Mouse (Mus musculus) cerebellum, adult 8-10 months (tissue): ENCODE results near the gene Ctsh.
"Not testable (repeated sequence)": the region's sequence is repeated elsewhere in the genome, so short reads cannot be mapped to it uniquely, and the experiment has no call there.

ENCODE experiments used
- DNase-seq: peaks from one replicate; pipeline ENCODE4 v3.0.0; 2022

Gene Ctsh

GRCm38 (mm10) chr9:90053852-90054251 lies at the start of gene Ctsh:
Ctsh (plus strand) TSS chr9:90054152.
- no peak for DNase-seq

- no peak for DNase-seq
Observed at GRCm38 (mm10) chr9:90006432-90006831, 47.5 kb upstream of the Ctsh start.

DNA sequence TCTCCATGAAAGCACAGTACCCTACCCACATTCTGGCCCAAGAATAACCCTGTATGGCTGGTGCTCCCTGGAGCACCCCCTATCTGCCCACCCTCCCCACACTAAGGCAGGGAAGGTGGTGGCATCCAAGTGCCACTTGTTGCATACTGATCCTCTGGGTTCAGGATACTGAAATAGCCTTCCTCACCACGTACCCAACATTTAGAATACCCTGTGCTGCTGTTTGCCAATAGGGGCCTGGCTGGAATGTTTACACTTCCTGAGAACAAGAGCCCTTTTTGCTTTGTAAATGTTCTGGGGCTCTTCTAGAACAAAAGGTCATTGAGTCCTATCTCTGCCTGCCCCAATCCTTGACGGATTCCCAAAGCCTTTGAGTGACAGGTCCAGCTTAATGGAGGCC lies 46.9 kb upstream of the Ctsh start:
- no peak for DNase-seq

DNA sequence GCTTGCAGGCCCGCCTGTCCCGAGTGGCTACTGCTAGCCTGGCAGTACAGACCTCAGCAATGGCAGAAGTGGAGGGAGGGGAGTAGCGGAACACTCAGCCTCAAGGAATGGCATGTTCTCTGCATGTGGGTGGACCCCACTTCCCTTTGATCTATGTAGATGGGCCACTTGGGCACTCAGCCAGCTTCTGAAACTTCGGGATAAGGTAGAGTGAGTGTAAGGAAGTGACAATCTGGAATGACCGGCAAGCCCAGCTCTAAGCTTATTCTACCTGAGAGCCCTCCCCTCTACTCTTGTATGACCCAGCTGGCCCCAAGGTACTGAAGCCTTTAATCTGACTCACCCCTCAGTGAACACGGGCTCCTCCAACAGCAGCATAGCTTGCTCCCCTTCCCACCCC lies 45.8 kb upstream of the Ctsh start:
- no peak for DNase-seq

GRCm38 (mm10) chr9:90011849-90012248 lies 42.1 kb upstream of the Ctsh start:
- no peak for DNase-seq

DNA sequence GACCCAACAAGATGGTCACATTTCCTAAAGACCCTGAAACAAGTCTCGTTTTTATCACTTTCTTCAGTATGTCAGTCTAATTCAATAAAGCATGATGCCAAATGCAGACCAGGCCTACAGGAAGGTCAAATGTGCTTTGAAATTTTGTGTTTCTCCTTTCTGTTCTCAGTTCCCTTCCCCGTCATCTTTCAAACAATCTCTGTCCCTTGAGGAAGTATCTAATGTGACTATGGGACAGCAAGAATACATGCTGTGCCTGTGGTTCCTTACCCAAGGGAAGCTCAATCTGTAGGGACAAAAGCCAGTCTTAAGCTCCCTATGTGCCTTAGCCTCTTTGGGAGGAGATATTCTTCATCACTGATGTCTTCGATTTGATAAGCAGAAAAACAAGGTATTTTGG lies 39.3 kb upstream of the Ctsh start:
- DNase-seq: no peak

DNA sequence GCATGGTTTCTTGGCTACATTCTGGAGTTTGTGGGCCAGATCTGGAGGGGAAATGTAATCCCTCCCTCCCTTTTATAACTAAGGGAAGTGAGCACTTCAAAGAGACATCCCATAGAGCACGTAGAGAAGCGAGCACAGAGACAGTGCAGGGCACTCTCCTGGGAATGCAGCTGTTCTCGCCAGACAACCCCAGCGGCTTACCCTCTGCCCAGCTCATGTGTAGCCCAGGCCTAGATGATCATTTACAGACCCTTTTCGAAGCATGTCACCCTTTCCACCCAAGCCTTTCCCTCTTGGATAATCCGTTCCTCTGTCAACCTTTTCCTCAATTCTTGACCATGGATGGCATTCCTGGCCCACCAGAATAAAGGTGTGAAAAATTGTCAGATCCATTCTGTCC lies 37.7 kb upstream of the Ctsh start:
- DNase-seq: no peak

GRCm38 (mm10) chr9:90020866-90021265 lies 33.1 kb upstream of the Ctsh start:
- no peak for DNase-seq

DNA sequence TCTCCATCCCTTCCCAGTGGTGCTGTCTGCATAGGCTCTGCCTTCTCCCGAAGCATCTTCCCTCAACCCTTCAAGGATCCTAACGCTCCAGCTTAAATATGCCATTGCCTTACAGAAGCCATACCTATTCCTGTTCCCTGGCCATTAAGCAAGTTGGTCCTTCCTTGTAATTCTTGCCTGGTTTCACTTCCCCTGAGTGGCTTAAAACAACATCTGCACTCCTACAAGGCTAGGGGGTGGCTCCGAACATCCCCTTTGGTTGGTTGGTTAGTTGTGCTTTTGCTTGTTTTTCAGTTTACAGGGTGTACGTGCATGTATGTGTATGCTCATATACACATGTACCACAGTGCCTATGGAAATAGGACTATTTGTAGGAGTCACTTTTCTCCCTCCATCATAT lies 32.5 kb upstream of the Ctsh start:
- DNase-seq: no peak

DNA sequence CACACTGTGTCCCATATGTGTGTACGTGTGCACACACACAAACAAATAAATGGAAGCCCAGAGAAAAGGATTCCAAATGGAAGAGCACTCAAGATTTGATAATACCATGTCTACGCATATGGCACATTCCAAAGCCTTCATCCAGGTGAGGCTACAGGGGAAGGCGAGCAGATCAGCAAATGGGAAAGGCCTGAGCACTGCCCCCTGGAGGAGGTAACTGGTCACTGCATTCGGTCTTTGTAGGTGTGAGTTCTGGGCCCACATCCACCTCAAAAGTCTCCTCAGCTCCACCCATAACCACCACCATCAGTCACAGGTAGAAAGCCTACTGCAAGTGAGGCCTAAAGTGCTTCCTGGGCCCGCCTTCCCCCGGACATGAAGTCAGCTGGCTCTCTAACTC lies 26.2 kb upstream of the Ctsh start:
- DNase-seq: no peak

GRCm38 (mm10) chr9:90033922-90034321 lies 20.0 kb upstream of the Ctsh start:
- DNase-seq: no peak

DNA sequence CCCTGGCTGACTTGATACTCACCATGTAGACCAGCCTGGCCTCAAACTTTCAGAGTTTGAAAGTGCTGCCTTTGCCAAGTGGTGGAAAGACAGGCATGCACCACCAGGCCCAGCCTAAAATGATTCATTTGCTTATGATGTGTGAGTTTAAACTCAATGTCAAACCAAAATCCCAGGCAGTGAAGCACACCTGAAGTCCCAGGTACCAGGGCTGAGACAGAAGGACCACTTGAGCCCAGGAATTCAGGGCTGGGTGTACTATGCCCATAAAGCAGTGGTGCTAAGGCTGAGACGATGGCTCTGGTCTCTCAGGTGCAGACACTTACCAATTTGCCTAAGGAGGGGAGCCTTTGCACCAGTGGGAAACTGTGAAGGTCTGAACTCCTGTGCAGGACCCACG lies 18.8 kb upstream of the Ctsh start:
- no peak for DNase-seq

GRCm38 (mm10) chr9:90035794-90036193 lies 18.2 kb upstream of the Ctsh start:
- DNase-seq: no peak

DNA sequence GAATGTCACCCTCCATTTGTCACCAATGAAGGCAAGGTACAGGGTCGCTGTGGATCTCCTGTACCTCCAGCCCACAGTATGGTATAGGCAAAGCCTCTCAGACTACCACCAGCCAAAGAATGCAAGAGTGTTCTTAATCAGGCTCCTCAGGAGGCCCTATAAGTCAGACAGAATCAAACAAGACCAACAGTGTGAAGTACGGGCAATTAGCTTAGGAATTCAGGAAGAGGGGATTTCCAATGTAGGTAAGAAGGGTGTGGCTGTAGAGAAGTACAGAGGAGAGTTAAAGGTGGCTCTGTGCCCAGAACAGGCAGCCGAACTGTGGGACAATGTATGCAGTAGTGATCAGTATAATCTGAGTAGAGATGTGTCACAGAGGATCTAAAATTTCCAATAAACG lies 17.6 kb upstream of the Ctsh start:
- DNase-seq: no peak

- DNase-seq: no peak
Observed at GRCm38 (mm10) chr9:90038535-90038934, 15.4 kb upstream of the Ctsh start.

- no peak for DNase-seq
Observed at GRCm38 (mm10) chr9:90040916-90041315, 13.0 kb upstream of the Ctsh start.

- no peak for DNase-seq
Observed at GRCm38 (mm10) chr9:90041556-90041955, 12.4 kb upstream of the Ctsh start.

- DNase-seq: not testable (repeated sequence)
Observed at GRCm38 (mm10) chr9:90042906-90043305, 11.0 kb upstream of the Ctsh start.

DNA sequence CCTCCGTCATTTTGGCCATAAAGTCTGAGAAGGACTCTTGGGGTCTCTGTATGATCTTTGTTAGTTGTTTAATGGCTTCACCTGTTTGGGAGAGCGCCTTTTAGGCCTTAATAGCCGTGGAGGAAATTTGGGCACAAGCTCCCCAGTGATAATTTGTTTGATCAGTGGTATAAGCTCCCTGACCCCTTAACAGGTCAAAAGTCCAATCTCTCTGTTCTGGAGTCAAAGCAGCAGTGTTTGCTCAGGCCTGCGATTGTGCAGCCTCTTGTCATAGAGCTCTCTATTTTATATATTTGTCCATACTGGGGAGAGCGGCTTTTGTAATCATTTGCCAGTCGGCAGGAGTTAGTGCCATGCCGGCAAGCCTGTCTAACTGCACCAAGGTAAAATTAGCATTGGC lies 8.8 kb upstream of the Ctsh start:
- DNase-seq: no peak

DNA sequence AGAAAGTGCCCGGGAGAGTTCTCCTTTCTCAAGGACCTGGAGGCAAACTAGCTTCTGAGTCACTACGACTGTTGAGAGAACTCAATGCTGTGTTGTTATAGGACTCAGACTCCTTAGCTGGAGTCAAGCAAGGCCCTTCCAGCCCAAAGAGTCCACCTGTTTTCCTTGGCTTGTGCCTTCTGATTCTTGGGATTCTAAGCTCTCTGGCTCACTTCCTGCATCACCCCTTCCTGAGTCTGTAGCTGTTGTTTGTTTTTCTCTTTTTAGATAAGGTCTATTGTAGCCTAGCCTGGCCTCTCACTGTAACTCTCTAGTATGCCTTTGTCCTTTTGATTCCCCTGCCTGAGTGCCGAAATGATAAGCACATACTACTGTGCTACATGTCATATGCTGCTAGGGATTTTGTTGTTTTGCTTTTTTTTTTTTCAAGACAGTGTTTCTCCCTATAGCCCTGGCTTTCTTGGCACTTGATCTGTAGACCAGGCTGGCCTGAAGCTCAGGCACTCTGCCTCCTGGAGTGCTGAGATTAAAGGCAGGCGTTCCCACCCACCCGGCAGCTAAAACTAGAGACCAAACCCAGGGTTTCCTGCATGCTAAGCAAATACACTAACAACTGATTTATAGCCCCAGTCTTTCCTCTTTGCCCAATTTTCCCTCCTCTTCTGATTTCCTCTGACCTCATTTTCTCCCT lies 5.9 kb upstream of the Ctsh start:
- DNase-seq: no peak

- DNase-seq: no peak
Observed at GRCm38 (mm10) chr9:90054371-90055145, 606 bp downstream of the Ctsh start.

DNA sequence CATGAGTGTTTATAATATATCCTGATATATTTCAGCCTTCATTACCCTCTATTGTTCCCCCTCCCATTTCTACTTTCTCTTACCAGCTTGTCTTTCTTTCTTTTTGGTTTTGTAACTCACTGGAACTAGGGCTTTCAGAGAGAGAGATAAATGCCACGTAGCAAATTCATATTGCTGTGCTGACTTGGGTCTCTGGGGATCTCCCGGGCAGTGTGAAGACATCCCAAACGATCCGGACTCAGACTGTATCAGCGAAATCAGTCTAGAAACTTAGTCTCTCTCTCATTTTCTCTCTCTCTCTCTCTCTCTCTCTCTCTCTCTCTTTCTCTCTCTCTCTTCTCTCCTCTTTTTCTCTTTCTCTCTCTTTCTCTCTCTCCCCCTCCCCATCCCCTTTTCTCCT lies 1.5 kb downstream of the Ctsh start:
- no peak for DNase-seq

DNA sequence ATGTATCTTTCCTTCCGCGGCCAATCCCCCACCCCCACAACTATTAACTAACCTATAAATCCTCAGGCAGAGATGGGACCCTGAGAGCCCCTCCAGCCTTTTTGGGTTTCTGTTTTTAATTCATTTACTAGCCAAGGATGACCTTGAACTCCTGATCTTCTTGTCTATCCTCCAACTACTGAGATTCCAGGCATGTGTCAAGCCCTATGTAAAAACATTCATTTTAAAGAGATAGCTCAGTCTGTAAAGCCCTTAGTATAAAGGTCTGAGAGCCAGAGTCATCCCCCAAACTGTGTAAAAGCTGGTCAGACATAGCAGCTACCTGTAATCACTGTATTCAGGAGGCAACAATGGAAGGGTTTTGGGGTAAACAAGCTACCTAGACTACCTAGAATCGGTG lies 2.0 kb downstream of the Ctsh start:
- DNase-seq: no peak

GRCm38 (mm10) chr9:90056716-90057115 lies 2.8 kb downstream of the Ctsh start:
- no peak for DNase-seq
